Mouse (Mus musculus): ENCODE measurements around the gene Nrg3. TPM values are rescaled to one million over a fixed set of nuclear protein-coding genes. Genes with fewer than 3 reads are reported as not detected.

Nrg3 gene
- polyA plus RNA-seq, 1 experiment, result not detected

DNA sequence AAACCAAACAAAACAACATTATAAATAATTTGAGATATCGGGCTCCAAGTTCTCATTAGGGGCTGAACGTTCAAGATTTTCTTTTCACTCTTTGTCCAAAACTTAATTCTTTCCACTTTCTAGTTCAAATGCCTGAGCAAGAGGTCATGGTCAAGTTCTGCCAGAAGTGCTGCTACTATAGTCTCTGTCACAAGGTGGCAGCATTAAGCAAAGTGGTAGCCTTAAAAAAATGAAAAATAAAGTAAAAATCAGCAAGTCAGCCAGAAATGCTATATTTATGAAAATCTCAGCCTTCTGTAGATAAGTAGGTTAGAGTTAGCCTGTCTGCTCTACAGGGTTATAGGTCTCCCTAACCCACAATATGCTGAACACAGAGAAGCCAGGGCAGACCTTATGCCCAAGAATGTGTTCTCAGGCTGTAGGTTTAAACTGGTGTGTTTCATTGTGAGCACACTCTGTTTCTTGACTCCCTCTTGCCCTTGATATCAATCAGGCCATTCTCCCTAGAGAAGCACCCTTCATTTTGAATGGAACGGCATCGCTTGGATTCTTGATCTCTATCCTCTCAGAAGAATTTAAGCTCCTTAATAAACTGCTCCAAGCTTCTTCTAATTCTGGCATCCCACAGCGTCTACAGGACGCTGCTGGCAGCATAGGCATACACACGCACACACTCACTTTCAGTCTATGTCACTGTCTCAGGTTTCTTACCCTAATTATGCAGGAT is 480.9 kb downstream of the Nrg3 start:
- no peak for DNase-seq (ENCODE audit: low read depth)

DNA sequence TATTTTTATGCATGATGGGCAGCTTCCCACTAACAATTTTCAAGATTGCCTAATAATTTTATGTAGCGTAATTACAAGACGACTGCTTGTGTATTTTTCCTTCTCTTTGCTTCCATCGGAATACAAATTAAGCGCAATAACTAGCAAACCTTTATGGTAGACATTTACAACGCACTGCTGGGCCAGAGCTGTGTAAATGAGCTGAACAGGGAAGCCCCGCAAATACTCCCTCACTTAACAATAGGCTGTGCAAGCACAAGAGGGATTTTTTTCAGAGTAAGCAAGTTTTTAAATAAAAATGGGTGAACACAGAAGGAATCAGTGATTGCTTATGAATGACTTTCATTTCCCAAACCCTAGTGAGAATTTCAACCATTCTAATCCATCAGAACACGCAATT is 513.5 kb downstream of the Nrg3 start:
- DNase-seq (ENCODE audit: low read depth), result no peak

GRCm38 (mm10) chr14:38937481-38937880 is 535.4 kb downstream of the Nrg3 start:
- no peak for DNase-seq (ENCODE audit: low read depth)

GRCm38 (mm10) chr14:38936483-38937054 is 536.3 kb downstream of the Nrg3 start:
- DNase-seq (ENCODE audit: low read depth), result no peak

DNA sequence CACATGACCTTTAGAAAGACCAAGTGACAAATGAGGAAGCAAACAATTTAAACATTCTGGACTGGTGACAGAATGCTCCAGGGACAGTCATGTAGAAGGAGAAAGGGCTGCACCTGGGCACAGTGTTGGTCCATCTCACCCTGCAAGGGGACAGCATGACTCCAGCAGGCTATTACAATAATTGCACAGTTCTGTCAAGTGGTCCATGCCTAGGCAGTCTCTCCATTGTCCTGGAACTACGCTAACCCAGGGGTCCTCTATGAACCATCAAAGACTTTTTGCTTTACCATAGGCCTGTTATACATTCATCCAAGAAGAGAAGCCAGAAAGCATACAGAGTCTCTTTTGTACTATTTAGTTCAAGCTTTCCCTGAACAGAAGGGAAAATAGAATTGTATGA is 549.2 kb downstream of the Nrg3 start:
- DNase-seq (ENCODE audit: low read depth), result no peak

DNA sequence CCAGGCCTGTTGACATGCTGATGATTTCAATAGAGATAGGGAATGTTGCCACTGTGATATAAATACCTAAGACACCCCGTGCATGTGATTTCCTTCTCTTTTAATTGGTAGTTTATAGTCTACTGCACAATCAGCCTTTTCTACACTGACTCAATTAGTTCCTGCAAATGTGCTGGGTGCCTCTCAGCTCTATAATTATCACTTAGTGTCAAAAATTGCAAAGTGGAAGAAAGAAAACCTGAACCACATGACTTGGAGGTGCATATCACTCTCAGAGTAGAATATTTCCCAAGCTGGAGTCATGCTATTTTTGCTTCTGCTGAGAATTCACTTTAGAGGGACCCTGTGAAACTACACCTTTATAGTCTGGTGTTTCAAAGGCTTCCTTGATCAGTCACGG is 552.1 kb downstream of the Nrg3 start:
- DNase-seq (ENCODE audit: low read depth), result no peak

DNA sequence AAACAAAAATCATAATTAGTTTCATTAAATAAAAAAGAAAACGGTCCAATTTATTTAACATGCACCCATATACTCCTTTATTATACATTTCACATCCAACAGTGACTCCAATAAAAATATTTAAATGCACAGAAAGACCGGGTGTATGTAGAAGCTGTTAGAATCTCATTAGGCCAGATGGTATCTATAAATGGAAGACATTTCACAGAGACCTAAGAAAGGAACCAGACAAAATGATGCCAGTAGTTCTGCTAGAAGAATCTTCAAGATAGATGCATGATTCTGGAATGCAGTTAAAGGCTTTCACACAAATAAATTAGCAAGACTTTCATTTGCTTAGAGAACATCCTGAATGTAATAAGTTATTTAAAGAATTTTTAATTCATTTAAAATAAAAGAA is 602.3 kb downstream of the Nrg3 start:
- no peak for DNase-seq (ENCODE audit: low read depth)

DNA sequence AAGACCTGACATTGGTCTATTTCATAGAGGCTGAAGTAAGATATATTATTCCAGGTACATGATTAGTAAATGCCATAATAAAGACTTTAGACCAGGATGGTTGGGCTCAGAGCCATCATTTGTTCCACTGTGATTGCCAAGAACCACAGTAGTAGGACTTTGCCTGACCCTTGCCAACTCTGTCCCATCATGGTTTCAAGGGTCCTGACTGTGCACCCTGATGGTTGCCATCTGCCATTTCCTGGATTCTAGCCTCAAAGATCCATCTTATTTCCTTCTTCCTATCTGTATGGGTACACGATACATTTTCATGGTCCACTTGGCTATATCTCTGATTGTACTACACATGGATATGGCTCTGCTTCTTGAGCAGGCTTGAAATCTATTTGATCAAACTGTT is 625.3 kb downstream of the Nrg3 start:
- no peak for DNase-seq (ENCODE audit: low read depth)

DNA sequence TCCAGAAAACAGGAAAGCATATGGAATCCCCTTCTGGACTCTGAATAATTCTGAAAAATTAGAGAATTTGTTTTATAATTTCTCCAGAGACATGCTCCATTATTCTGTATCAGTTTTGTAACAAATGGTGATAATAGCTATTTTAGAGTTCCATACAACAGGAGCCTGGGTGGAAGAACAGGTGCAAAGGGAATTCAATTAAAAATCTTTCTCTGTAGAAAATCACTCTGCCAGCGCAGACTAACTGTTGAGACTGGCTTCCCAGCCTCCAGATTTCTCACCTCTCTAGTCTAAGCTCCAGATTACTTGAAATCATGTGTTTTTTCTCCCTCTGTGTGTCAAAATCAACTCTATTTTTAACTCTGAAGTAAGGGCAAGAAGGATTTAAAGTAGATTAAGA is 625.8 kb downstream of the Nrg3 start:
- no peak for DNase-seq (ENCODE audit: low read depth)

DNA sequence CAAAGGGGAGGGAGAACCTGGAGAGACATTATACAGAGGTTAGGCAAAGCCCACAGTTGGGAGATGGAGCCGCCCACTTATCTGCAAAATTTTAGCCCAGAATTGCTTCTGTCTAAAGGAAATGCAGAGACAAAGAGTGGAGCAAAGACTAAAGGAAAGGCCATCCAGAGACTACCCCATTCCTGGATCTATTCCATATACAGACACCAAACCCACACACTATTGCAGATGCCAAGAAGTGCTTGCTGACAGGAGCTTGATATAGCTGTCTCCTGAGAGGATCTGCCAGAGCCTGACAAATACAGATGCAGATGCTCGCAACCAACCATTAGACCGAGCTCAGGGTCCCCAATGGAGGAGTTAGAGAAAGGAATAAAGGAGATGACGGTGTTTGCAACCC is 637.9 kb downstream of the Nrg3 start:
- no peak for DNase-seq (ENCODE audit: low read depth)

GRCm38 (mm10) chr14:38824891-38825290 is 648.0 kb downstream of the Nrg3 start:
- no peak for DNase-seq (ENCODE audit: low read depth)

DNA sequence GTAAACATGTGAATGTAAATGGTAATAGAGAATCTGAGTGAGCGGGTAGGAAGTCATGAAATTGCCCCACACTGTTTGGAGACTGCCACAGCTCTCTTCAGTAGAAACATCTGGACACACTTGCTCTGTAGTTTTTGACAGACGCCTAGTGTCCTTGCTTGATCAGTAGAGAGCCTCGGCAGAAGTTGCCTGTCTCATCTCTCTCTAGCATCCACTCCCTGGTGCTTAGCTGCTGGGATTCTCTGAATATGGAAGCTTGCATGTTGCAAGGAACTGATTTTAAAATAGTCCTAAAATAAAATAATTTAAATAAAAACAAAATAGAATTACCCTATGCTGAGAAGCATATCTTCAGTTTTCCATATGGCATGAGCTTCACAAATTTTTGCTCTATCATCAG is 675.9 kb downstream of the Nrg3 start:
- DNase-seq (ENCODE audit: low read depth), result no peak

GRCm38 (mm10) chr14:38775291-38776116 is 697.4 kb downstream of the Nrg3 start:
- DNase-seq (ENCODE audit: low read depth), result no peak

- no peak for DNase-seq (ENCODE audit: low read depth)
Measured at GRCm38 (mm10) chr14:38774811-38775210, 698.1 kb downstream of the Nrg3 start.

DNA sequence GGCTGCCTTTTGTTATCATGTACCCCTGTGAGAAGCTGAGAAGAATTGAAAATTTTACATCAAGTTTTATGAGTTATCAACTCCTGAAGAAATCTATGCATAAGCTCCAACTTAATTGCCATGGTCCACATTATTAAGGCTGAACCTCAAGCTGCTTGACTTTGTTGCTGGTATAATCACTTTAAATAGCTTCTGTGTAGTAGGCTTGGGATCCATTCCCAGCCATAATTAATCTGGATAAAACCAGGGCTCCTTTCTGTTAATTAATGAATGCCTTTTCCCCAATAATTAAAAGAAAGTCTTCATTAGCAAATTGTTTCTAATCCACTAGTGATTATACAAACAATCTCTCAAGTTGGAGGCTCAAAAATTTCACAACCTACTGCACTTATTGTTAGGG is 742.4 kb downstream of the Nrg3 start:
- DNase-seq (ENCODE audit: low read depth), result no peak

DNA sequence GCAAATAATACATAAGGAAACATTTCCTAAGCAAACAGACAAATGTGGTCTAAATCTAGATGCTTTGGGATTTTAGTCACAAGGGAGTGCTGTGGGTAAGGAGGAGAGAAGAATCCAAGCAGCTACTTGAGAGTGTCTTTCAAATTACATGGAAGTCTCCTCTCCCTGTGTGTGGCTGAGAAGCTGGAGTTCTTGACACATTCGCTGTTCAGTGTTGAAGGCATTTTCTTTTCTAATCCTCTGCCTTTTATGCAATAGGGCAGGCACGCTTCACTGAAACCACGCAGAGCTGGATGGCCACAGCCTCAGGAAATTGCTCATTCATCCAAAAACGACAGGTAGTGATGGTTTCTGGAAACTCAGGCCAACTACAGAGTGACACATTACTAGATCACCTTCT is 769.0 kb downstream of the Nrg3 start:
- no peak for DNase-seq (ENCODE audit: low read depth)

- no peak for DNase-seq (ENCODE audit: low read depth)
Measured at GRCm38 (mm10) chr14:38702596-38703393, 770.1 kb downstream of the Nrg3 start.

GRCm38 (mm10) chr14:38701413-38701812 is 771.5 kb downstream of the Nrg3 start:
- no peak for DNase-seq (ENCODE audit: low read depth)

DNA sequence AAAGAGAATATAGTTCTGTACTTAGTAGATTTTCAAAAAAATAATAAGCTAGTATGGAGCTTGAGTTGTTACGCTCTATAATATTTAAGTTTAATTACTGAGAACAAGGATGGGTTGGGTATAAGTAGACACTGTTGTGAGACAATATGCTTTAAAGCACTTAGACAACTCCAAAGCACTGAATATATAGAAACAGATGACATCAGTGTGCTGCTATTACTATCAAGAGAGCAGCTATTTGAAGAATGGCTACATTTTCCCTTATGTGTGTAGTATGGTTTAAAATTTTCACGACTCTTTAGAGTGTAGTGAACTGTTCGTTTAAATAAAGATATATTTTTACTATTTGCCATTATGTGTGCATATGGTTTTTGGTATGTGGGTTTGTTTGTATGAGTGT is 771.9 kb downstream of the Nrg3 start:
- DNase-seq (ENCODE audit: low read depth), result no peak

- no peak for DNase-seq (ENCODE audit: low read depth)
Measured at GRCm38 (mm10) chr14:38659973-38660372, 812.9 kb downstream of the Nrg3 start.

- DNase-seq (ENCODE audit: low read depth), result no peak
Measured at GRCm38 (mm10) chr14:38637070-38637469, 835.8 kb downstream of the Nrg3 start.

DNA sequence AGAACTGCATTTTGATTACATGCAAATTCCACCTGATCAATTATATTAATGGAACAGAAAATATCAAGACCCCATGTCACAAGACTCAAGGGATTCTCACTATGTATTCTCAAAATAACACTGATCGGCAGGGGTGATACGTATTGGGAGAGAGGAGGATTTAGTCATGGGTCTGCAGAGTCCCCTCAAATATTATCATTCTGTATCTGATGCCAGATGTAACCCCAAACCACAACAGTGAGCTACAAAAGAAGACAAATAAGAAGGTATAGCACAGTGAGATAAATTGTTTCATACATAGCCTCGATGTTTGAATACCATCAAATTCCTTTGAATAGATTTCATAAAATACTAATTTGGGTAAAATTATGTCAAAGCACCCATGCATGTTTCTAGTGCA is 842.8 kb downstream of the Nrg3 start:
- DNase-seq (ENCODE audit: low read depth), result no peak
